Mouse (Mus musculus) layer of hippocampus, adult 8-10 months (tissue): ENCODE measurements around the gene Gm49387. TPM values are rescaled to one million over a fixed set of nuclear protein-coding genes. Genes with fewer than 3 reads are reported as not detected.
"Not testable (repeated sequence)": the region's sequence is repeated elsewhere in the genome, so short reads cannot be mapped to it uniquely, and the experiment has no call there.

Experiments
- DNase-seq, 2 experiments: peaks; one replicate each; pipeline ENCODE4 v3.0.0; 2022; ENCODE audit warnings: low spot score in 2 of 2
- total RNA-seq, 4 experiments: library from RNA; stranded (reverse); gene quantifications; 2 replicates each; pipeline ENCODE4 v1.2.4; 2022

The Gm49387 gene
- total RNA-seq, 4 experiments from 2014 or later: not detected

DNA sequence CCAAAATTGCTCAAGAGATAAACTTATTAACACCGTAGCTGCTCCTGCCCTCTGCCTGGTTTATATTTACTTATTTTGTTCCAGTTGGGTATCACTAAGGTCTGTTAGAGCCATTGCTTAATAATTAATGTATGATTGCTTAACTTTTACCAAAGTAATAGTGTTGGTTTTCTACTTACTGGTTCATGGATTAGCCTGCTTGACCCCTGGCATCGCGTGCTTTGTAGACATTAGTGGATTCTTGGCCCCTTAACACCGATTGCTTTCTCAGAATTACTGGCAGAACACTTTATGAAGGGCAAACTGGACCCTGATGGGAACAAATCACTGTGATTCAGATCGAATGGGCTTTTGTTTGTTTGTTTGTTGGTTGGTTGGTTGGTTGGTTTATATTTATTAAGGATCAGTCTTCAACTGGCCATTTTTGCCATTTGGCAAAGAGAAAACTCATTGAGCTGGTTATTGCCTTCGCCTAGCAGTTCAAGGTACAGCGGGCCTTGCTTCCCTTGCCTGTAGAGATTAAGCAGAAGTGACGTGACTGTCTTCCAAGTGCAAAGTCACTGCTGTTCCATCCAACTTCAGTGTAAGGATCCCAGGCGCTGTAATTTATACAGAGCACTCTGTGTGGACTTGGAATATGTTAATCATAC lies 953 bp upstream of the Gm49387 start:
- no peak for DNase-seq

DNA sequence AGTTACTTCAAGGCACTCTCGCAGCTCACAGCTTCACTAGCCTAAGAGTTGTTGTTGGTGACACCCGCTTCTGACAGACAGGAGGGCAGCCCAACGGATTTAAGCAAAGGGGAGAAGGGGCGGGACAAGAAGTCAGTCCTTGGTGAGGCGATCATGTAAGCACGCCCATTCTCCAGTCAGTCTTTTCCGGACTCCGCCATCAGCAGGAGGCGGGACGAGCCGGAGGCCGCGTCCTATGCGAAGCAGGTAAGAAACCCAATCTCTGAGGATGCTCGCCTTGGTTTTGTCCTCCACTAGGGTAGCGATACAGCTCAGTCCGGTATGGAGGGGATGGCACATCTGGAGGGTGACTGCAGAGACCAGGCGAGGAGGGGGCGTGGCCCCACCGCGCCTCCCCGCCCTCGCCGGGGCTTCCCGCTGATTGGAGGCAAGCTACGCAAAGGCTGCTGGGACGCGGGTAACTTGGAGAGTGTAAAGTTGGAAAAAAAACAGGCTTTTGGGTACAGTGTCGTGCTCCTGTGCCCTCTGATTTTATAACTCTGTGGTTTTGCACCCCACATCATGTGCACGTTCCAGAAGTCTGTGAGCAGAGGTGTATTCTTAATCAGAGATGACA lies 320 bp upstream of the Gm49387 start, which contains the start of the genes Btd and Hacl1:
TSS of gene Btd (plus strand) at position 139 of the 616 bp plus-strand sequence.
TSS of gene Hacl1 (minus strand) at position 397 of the 616 bp plus-strand sequence.
- peak; percentile 84 to 87 for DNase-seq

DNA sequence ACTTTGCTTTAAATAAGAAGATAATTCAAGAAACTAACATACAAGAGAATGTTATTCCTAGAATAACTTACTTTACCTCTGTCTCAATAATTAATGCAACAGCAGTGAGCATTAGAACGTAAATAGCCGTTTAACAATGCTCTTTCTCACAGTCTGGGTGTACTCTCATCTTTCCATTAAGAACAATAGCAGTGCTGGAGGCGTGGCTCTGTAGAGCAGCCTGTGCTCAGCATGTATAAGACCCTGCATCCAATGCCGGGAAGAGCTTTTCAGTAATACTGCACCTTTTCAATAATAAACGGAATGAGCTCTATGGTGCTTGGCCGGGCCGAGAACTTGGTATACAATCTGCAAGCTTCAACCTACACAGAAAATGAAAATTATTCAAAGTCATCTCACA lies 10.0 kb downstream of the Gm49387 start:
- no peak for DNase-seq

DNA sequence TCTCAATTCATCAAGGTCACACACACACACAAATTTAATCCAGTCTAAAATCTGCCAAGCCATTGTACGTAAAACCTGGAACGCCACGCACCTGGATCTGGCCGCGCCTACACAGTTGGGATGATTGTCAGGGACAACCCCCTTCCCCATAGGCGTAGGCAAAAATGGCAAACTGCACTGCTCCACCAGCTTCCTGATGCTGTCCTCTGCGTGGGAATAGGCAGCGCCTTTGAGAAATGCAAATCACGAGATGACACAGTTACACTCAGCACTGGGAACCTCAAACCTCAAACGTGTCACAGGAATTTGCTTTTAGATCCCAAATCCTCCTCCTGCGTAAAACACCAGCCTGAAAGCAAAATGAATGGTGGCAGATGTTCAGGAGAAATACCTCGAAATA lies 17.9 kb downstream of the Gm49387 start:
- DNase-seq: no peak

DNA sequence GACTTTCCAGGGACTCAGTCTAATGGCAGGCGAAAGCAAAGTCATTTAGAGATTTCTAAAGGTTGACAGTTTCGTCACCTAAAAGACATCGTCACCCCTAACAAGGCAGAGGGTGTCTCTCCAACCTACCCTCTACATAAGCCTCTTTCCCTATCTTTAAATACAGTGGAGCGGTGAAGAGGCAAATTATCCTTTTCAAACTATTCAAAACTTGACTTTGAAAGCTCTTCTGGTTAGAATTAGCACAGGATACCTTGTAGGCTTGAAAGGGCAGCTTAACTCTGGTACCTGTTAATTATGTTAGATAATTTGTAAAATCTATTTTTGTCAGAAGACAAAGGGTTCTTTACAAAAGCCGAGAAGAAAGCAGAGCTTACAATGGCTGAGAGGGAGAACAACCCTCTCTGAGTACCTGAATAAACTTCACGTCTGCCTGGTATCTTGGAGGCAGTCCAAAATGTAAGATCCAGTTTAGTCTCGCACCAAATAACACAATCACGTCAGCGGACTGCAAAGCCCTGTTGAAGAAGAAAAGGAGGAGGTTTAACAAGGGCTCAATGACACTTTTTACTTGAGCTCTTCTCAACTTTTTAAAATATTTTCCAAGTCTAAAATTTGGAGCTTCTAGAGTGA lies 20.0 kb downstream of the Gm49387 start:
- no peak for DNase-seq

DNA sequence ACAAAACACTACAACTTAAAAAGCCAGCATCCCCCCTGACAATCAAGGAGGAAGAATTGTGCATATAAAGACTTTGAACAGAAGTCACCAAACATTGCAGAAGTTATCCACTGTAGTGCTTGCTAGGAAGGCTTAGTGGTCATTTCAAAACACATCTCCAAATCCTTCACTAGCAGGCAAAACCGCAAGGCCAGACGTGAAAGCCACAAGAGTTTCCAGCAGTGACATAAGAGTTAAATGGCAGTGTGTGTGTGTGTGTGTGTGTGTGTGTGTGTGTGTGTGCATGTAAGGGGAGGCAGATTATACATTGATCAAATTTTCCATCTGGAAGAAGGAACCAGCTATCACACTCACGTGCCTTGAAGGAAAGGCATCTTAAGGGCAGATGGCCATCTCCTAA lies 22.7 kb downstream of the Gm49387 start:
- no peak for DNase-seq

DNA sequence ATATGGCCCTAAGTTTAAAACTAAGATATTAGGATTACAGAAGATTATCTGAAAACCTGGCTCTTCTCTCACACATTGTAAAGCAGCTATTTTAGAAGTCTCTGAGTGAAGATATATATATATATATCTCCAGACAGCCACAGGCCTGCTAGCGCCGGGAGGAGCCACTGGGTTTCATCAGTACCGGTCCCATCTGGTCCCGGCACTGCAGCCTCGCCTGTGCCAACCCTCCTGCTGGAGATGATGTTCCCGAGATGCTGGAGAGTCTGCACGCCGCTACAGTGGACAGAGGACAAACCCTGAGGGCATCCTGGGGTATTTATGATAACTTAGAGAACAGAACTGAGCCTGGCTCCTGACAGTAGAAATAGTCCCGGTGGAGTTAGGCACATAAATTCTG lies 23.5 kb downstream of the Gm49387 start:
- DNase-seq: peak in 1 of 2 experiments; percentile 12

DNA sequence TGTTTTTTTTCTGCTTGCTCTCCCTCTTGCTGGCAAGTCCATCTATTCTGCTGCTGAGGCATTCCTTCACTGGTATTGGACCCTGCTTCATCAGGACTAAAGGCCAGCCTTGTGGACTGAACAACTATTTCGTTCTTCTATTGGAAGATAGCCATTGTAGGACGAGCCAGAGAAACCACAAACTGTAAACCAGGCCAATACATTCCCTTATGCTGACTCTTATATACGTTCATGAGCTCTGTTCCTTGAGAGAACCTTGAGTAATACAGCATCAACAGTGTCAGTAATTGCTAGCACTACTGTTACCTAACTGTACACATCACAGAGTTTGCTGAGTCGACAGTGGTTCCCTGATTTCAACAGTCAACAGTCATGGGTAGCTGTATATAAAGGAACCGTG lies 27.0 kb downstream of the Gm49387 start:
- DNase-seq: no peak

DNA sequence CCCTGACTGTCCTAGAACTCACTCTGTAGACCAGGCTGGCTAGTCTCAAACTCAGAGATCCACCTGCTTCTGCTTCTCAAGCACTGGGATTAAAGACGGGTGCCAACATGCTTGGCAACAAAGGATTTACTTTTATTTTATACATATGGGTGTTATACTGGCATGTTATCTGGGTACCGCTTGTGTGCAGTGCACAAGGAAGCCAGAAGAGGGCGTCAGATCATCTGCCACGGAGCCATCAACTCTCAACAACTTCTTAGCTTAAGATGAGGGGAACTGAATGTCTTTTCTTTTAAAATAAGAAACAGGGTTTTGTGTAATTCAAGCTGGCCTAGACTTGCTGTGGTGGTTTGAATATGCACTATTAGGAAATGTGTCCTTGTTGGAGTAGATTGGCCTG lies 28.7 kb downstream of the Gm49387 start:
- DNase-seq: no peak

DNA sequence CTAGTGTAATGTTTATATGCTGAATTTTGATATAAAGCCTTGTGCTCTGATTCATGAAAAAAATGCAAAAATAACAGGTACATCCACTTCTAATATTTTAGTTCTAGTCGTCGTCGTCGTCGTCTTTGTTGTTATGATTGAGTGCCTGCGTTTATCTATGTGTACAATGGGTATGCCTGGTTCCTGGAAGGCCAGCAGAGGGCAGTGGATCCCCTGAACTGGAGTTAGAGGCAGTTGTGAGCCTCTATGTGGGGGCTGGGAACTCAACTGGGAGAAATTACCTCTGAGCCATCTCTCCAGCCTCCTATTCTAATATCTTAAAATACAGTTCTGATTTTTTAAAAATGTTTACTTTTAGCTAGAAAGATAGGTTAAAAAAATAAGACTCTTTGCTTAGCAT lies 35.2 kb downstream of the Gm49387 start:
- no peak for DNase-seq

DNA sequence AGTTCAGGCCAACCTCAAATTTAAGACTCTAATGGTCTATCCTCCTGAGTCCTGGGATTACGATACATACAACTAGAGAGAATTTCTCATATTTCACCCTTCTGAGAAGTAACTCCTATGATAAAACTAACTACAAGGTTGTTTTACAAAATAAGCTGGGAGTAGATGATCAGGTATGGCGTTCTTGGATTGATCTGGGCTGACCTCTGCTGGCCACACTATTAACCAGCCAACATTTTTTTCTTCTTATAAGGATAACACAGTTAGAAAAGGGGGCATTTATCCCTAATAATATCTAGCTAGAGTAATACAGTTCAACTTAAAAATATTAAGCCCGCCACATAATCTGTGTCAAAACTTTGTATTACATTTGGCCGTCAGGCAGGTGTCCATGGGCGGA lies 35.8 kb downstream of the Gm49387 start:
- DNase-seq: no peak

DNA sequence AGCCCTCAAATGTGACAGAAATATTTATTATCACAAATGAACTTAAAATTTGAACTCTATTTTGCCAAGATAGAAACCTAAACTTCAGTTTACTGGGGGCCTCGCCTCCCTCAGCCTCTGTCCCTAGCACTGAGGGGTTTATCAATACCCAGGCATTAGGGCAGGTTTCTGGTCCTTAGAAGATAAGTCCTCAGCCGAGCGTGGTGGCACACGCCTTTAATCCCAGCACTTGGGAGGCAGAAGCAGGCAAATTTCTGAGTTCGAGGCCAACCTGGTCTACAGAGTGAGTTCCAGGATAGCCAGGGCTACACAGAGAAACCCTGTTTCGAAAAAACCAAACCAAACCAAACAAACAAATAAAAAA lies 38.1 kb downstream of the Gm49387 start:
- DNase-seq: not testable (repeated sequence)

DNA sequence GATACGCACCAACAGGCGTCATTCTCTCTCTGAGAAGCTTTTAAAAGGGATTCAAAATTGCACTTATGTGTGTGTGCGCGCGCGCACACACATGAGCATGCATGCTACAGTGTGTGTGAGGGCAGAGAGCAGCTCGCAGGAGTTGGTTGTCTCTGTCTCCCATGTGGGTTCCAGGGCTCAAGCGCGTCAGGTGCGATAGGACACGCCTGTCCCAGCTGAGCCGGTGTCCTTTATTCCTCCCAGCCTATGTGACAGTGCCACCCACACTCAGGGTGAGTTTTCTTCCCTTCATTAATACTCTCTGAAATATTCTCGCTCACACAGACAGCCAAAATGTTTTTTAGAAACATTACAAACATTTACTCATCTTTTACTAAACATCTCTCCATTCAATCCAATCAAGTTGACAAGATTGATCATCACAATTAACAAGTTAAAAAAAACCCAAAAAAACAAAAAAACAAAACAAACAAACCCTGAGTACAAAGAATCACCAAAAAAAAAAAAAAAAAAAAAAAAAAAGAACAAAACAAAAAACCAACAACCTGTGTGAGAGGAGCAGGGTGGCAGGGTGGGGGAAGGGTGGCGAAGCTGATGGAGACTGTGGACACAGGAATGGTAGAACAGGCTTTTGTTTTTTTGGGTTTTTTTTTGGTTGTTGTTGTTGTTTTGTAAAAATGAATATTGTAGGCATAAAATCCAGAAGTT lies 38.6 kb downstream of the Gm49387 start:
- DNase-seq: no peak

DNA sequence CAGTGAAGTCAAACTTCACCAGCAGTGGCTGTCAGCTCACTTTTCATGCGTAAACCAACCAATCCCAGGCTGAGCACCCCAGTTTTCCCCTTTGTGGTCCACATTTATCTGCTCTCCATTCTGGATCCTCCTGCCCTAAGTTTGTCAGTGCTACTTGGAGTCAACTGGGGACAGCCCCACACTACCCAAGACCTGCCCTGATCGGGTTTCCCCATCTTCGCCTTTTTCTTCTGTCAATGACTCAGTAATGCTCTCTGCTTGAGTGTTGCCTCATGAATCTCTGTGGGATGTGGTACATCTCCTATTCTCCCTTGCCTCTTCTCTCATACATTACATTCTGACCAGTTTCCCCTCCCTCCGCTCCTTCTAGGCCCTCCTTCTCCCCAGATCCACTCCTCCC lies 43.2 kb downstream of the Gm49387 start:
- no peak for DNase-seq

DNA sequence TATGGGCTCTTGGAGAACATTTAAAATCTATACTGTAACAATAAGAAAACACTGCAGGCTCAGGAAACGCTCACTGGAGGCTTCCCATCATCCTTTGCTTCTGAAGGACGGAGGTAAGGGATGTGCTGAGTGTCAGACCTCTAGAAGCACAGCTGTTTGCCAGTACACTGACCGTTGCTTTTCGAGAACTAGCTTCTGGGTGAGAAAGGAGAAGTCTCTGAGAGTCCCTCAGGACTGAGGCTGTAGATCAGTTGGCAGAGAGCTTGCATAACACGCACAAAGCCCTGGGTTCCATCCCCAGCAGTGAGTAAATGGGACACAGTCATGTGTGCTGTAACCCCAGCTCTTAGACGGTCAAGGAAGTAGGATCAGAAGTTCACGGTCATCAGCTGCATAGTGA lies 44.3 kb downstream of the Gm49387 start:
- no peak for DNase-seq

DNA sequence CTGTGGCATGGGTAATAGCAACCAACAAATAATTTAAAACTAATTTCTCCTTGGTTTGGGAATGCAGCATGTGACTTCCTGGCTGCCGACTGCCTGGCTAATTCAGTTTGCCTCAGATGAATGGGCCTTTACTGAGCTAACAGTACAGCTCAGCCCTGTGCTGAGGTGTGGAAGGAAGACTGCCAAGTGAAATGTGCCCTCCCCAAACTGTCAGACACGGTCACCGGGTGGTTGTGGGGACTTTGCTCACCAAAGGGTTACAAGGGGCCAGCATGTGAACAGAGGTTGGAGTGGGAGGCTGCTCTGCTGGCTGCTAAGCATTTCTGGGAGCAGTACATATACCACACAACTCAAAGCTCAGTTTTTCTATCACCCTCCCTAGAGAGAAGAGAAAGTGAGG lies 46.0 kb downstream of the Gm49387 start:
- DNase-seq: no peak

DNA sequence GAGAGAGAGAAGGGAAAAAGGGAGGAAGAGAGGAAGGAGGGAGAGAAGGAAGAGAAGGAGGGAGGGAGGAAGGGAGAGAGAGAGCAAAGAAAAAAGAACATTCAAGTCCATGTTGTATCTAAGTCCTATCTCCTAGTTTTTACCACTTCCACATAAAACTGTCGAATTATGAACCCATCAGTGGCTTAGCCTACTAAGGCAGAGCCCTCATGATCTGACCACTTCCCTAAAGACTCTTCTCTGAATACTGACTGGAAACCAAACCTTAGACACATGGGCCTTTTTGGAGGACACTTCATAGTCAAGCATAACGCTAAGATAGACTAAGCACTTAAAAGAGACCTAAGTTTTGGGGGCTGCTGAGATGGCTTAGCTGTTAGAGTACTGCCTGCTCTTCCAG lies 47.6 kb downstream of the Gm49387 start:
- no peak for DNase-seq

DNA sequence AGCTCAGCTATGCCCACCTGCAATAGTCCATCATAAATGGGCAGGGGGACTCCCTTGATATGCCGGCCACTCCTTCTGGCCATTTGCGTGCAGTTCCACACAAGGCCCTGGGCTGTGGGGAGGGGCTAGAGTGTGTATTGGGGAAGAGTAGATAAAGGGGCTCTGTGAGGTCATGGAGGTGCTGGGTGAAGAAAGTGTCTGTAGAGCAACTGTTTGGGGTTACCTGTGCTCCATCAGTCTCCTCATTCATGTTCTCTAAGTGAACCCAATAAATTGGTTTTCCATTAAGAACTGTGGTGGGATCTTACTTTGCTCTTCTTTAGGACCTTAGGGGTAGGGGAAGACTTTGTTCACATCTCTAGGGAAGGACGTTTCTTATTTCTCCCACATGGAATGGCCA lies 49.4 kb downstream of the Gm49387 start, which contains the start of gene Colq:
TSS of gene Colq (minus strand) at position 101 of the 400 bp plus-strand sequence.
- no peak for DNase-seq

DNA sequence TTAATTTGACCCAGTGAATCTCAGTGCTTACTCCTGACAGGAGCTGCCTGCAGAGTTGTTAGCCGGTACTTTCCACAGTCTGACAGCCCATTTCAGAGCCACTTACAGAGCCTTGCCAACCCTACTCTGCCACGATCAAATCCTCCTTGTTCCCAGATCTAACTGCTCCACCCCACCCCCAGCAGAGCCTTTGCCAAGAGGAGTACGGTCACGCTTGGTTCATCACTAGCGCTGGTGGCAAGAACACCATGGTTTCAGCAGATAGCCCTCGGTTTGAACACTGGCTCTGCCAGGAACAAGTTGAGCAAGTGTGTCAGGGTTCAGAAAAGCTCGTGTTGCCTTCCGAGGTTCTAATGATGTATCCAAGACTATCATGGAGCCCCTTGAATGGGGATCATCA lies 54.2 kb downstream of the Gm49387 start:
- DNase-seq: no peak

DNA sequence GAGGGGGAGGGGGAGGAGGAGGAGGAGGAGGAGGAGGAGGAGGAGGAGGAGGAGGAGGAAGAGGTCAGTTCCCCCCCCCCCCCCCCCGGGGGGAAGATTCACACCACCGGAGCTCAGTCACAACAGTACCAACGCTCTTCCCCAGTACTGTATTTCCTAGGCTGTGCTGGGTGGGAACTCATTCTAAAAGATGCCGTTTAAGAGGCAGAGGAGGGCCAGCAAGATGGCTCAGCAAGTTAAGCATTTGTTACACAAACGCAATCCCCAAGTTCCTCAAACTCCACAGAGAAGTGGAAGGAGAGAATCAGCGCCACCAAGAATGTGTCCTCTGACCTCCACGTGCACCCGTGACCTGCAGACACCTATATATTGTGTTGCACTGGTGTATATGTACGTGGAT lies 57.6 kb downstream of the Gm49387 start:
- DNase-seq: no peak

DNA sequence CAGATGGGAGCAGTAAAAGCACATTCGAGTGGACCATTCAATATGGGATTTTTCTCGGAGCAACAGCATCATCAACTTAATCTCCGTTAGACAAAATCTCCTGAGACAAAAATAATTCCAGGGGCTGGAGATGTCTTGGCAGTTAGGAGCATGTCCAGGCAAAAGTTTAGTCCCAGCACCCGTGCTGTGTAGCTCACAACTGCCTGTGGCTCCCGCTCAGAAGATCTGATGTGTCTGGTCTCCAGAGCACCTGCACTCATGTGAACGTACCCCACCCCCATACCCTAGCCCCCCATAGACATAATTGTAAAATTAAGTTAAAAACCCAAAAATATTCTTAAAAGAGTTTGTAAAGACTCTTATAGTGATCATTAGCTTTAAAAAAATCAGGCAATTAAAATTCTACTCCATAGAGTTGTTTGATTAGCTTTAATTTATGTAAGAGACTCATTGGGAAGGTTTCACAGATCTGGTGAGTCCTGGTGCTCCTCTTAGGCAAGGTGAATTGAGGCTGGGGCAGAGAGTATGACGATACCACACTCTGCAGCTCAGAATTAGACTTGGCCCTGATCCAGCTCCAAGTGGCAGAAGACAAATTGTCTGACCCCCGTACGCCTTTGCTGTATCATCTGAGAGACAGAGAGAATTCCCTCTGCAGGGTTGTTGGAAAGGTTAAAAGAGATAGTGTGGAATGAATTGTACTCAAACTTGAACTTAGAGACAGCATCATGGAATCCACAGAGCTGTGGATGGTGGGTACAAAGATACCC lies 62.5 kb downstream of the Gm49387 start:
- no peak for DNase-seq
